Mouse (Mus musculus): Measurements from ENCODE around the gene Gm45021.
"Not testable (repeated sequence)": the region's sequence is repeated elsewhere in the genome, so short reads cannot be mapped to it uniquely, and the experiment has no call there.

Gm45021 gene

DNA sequence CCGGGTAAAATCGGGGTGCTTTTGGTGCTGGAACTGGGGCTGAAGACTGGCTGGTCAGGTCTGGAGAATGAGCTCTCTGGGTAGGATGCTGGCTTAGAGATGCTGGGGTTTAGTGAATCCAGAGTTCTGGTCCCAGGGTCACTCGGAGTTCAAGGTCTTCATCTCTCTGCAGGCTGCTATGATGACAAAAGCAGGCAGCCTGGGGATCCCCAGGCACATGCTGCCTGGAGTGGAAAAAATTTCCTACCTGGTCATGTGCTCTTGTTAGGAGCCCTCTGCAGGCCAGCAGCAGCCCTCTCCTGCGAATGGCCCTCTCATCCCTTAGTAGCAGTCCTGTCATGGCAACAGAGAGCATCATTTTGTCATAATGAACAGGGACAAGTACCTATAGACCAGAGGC, 24.1 kb downstream of the Gm45021 start:
- in situ Hi-C loops (cut with MboI): no loop called here

DNA sequence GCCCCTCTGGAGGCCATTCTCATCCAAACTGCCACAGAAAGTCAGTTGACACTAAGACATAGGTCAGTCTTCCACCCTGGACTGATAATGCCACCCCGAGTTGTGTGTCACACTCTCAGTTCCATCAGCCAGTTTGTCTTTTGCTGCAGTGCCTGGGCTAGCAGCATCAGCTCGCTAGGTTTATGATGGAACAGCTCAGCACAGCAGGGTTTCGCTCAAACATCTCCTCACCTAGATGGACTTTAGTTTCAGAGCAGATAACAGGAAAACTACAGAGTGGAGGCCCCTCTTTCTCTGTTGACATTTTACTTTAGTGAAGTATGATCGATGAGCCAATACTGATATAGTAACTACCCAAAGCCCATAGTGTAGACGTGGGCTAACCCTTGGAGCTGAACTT, 25.3 kb downstream of the Gm45021 start:
- in situ Hi-C loops (cut with MboI): no loop called here

DNA sequence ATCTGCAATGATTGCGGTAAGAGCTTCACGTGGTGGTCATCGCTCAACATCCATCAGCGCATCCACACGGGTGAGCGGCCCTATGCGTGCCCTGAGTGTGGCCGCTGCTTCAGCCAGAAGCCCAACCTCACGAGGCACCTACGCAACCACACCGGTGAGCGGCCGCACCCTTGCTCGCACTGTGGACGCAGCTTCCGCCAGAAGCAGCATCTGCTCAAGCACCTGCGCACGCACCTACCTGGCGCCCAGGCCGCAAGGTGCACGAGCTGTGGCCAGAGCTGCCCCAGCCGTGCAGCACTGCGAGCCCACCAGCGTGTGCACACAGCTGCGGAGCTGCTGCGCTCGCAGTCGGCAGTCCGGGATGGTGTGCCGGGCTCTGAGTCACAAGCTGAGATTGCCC, 30.6 kb downstream of the Gm45021 start:
- in situ Hi-C loops (cut with MboI): no loop called here

DNA sequence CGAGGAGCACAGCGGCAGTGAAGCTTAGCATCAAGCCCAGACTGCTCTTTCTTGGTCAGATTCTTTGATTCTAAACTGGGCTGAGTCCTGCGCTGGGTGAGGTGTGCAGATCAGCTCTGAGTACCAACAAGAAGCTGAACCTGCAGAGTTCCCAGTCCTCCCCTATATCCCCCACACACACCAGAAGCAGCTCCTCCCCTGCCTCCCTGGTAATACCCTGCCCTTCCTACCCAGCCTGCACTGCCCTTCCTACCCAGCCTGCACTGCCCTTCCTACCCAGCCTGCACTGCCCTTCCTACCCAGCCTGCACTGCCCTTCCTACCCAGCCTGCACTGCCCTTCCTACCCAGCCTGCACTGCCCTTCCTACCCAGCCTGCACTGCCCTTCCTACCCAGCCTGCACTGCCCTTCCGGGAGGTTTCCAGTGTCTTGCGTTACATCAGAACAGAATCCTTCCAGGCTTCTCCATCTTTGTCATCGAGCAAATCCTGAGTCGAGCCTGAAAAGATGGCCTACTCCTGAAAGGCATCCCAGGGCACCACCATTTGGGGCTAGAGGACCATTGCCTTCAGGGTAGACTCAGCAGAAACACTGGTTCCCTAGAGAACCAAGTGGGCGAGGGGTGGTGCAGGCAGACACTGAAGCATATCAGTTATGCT, 32.9 kb downstream of the Gm45021 start:
- in situ Hi-C loops (cut with MboI): not testable (repeated sequence)

DNA sequence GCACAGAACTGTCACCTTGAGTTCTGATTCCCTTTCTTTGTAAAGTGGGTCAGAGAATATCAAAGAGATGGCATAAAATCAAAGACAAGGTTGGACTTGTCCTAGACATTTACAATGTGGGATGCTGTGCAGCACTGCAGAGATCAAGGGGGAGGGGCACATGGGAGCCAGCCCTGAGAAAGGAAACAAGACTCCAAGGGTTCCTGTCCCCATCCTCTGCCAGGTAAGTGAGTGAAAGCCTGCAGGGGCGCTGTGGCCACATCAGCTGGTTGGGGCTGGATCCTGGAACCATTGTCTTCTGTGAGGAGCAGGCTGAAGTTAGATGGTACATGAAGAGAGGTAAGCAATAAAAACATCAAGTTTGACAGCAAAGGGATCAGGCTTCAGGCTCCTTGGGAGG, 34.0 kb downstream of the Gm45021 start:
- in situ Hi-C loops (cut with MboI): no loop called here

DNA sequence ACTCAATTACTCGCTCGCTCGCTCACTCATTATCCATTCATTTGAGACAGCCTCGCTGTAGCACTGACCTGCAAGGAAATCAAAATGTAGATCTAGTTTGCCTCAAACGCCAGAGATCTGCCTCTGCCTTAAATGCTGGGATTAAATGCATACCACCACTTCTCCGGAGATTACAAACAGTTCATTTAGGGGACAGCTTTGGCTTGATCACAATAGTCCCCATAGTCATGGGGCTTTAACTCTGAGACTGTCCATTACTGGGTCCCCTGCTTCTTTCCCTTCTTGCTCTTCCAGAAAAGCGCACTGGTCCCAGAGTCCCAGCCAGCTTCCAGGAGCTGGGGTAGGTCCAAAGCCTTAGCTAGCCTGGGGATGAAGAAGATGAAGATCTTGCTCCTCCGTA, 37.1 kb downstream of the Gm45021 start, which contains the start of gene AI854703:
TSS of gene AI854703 (plus strand) at position 301 of the 400 bp plus-strand sequence.
- in situ Hi-C loops (cut with MboI): loop anchor here (25.0 kb wide), 1 partner anchor 439 kb away; no protein-coding TSS in a partner anchor

DNA sequence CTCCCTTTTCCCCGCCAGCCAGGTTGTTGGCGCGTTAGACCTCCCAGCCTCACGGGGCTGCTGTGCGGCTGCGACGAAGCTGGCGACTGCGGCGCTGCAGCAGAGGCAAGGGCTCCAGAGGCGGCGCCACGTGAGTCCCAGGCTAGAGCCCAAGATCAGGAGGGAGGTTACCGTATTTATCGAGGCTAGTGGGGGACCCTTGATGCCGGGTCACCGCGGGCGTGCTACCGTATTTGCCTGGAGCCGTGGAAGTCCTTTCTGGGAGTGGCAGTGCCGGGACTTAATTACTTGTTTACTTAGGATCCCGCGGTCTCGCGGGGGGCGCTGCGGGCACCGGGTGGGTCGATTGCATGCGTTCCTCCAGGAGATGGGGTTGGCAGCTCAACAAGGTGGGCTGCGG, 37.6 kb downstream of the Gm45021 start:
- in situ Hi-C loops (cut with MboI): loop anchor here (25.0 kb wide), 1 partner anchor 440 kb away; no protein-coding TSS in a partner anchor

DNA sequence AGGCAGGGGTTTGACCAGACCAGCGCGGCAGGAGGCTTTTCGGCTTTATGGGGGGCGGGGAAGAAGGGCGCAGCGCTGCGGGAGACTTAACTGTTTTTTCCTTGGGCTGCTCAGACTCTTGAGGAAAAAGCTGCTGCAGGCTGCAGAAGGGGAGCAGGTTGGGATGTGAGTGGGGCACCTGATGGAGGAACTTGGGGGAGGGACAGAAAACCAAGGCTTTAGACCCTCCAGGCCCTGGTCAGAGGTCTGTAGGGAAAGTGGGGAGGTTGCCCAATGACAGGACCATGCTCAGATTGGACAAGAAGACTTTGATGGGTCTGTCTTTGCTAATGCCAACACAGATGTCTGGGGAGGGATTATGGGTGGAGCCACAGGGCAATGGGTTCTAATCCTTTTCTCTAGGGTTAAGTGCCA, 38.1 kb downstream of the Gm45021 start:
- in situ Hi-C loops (cut with MboI): loop anchor here (25.0 kb wide), 1 partner anchor 440 kb away; no protein-coding TSS in a partner anchor

DNA sequence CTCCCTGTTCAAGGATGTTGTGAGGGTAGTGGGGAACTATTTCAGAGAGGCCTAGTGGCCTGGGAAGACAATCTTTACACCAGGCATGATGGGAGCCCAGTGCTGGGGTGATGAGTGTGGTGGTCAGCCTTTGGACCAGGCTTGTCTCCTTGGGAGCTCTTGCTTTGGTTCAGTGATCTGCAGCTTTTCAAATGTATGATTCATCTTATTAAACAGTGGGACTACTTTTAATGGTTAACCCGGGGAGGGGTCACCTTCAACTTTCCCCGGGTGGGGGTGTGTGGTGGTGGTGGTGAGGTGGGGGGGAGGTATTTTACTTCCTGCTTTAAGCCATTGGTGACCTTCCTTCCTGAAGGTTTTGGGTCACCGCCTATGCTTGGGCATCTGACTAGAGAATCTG, 39.0 kb downstream of the Gm45021 start:
- in situ Hi-C loops (cut with MboI): loop anchor here (25.0 kb wide), 1 partner anchor 441 kb away; no protein-coding TSS in a partner anchor

DNA sequence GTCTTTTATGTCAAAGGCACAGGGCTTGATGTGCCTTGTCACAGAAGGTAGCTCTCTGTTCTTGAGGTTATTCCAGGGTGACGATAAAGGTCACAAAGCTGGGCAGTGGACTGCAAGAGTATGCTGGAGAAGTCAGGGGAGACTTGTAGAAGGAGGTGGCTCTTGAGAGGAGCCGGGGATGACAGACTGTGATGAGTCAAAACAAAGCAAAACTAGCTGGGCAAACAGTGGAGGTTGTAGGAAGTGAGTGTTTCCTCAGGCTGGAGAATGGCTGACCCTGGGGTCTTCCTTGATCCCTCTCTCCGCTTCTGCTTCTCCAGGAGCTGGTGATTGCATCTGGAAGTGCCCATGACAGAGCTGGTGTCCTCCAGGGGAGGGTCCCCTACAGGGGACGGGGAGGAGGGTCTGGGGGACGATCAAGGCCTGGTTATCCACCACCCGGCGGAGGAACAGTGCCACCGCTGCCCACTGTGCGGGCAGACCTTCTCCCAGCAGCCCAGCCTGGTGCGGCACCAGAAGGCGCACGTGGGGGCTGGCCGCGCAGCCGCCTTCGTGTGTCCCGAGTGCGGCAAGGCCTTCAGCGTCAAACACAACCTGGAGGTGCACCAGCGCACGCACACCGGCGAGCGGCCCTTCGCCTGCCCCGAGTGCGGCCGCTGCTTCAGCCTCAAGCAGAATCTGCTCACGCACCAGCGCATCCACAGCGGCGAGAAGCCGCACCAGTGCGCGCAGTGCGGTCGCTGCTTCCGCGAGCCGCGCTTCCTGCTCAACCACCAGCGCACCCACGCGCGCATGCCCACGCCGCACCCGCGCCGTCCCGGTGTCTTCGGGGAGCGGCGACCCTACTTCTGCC, 39.6 kb downstream of the Gm45021 start:
- in situ Hi-C loops (cut with MboI): loop anchor here (25.0 kb wide), 1 partner anchor 442 kb away; no protein-coding TSS in a partner anchor

DNA sequence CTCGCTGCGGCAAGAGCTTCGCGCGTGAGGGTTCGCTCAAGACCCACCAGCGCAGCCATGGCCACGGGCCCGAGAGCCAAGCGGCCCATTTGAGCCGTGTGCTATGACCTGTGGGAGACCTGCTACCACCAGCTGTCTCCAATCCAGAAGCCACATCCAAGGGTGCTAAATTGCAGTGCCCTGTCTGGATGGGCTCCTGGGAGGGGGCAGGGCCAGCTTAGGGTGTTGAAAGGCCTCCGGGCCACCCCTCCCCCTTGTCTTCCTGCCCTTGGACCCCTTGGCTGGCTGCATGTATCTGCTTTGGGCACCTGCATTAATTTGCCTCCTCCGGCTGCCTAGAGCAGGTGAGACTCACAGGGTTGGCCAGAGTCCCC, 40.2 kb downstream of the Gm45021 start:
- in situ Hi-C loops (cut with MboI): loop anchor here (25.0 kb wide), 1 partner anchor 442 kb away; no protein-coding TSS in a partner anchor

DNA sequence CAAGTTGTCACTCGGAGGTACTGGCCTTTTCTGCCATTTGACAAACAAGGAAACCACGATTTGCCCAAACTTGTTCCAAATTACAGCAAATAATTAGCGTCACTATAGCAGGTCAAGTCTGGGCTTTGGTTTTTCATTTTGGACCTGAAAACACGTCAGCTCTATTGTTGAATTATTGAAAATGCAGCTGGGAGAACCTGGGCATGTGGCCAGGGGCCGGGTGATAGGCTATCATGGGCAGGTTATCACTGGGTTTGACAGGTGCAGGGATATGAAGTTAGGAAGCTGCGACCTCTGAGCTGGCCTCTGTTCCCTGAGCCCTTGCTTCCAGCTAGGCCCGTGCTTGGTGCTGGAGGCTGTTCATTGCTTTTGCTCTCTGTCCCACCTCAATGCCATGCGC, 41.4 kb downstream of the Gm45021 start:
- in situ Hi-C loops (cut with MboI): loop anchor here (25.0 kb wide), 1 partner anchor 444 kb away; no protein-coding TSS in a partner anchor

DNA sequence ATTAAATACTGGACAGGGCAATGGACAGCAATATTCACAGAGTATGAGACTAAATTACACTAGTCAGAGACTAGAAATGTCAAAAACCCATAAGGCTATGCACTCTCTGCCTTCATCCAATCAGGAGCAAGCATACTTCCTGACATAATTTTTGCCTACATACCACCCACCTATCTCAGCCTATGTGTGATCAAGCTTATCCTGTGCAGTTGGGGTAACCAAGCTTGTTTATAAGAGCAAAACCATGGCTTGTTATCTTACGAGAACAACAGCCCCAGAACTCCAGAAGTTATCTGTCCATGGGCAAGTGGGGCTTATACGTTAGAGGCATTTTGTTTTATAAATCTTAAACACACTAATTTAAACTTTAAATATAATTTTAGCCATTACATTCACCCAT, 45.7 kb downstream of the Gm45021 start:
- in situ Hi-C loops (cut with MboI): loop anchor here (25.0 kb wide), 1 partner anchor 448 kb away; no protein-coding TSS in a partner anchor

DNA sequence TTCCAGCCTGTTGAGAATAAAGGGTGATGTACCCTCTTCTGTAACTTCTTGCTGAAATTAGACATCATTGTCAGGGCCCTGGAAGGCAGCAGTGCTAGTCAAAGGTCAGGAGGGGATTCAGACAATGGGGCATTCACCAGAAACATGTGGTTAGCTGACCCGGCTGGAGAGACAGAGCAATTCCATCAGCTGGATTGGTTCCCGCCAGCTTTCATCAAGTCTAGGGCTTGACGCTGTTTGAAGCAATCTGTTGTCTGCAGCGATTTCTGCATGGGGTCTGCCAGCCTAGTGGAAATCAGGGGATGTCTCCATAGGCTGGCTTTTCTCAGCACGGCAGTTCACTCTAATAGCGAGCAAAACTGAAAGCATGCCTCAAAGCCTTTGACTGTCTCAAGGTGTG, 47.1 kb downstream of the Gm45021 start:
- in situ Hi-C loops (cut with MboI): loop anchor here (25.0 kb wide), 1 partner anchor 449 kb away; no protein-coding TSS in a partner anchor

DNA sequence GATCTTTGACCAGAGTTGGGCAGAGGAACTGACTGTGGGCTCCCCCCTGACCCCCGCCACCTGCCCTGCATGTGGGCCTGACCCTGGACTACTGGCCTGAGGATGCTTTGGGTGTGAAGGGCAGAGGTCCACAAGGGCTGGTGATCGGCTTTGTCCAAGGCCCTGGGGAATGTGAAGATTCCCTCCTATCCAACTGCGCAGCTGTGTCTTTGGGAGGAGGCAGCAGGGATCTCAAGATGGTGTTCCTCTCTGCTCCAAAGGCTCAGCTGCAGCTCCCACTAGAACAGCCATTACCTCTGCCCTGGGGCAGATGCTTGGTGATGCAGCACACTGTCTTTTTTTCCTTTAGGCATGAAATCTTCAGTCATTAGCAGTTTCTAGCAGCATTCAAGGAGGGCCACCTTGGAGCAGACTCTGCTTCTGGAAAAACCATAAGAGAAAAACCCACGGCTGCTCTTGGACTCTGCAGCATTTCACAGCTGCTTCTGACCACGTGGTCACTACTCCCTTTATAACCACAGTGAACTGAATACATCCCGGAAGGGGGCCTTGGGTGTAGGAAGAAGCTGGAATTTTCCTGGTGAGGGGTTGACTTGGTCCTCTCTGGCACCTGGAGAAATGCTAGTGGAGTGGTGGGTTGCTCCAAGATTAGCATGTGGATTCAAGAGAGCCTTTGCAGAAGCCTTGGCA, 48.5 kb downstream of the Gm45021 start:
- in situ Hi-C loops (cut with MboI): loop anchor here (25.0 kb wide), 1 partner anchor 451 kb away; no protein-coding TSS in a partner anchor

DNA sequence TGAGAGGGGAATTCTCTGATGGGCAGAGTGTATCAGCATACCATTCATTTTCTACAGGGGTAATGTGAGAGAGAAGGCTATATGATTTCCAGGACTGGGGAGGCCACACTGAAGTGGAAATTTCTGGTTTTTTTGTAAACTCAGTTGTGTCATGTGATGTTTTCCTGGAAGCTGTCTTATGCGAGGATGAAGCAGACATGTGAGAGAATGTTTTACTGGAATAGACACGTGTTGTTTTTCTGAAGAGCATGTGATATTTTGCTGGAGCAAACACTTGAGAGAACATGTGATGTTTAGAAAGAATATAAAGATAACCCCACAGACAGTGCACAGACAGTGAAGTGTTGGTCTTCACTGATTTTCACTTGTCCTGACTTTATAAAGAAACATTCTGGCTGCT, 49.1 kb downstream of the Gm45021 start:
- in situ Hi-C loops (cut with MboI): loop anchor here (25.0 kb wide), 1 partner anchor 451 kb away; no protein-coding TSS in a partner anchor

DNA sequence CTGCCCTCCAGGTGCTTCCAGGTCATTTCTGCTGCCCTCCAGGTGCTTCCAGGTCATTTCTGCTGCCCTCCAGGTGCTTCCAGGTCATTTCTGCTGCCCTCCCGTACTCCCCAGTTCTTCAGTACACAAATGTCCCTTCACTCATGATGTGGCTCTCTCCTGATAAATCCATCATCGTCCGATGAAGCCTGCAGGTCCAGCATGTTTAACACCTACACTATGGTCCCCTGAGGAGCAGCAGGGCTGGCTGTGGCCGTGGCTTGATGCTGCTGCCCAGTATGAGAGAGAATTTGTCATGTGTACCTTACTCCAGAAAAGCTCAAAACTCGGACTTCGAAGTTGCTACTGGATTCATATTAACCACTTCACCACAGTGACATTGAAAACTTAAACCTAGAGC, 52.0 kb downstream of the Gm45021 start:
- in situ Hi-C loops (cut with MboI): loop anchor here (25.0 kb wide), 1 partner anchor 454 kb away; no protein-coding TSS in a partner anchor

DNA sequence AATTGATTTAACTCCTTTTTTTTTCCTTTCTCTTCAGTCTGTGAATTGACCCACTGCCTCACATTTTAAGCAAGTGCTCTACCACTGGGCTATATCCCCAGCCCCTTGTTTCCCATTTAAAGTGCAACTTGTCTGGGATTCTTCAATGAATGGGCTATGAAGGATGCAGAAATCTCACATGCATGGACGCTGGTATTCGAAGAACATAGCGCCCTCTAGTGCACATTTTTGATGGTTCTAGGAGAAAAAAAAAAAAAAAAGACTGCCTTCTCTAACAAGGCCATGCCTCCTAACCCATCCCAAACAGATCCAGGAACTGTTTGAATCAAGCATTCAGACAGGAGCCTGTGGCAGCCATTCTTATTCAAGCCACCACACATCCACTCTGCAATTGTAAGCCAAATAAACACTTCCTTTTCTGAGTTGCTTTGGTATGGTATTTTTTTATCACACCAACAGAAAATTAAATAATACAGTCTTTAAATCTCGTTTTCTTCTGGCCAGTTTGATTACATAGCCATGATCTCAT, 53.4 kb downstream of the Gm45021 start:
- in situ Hi-C loops (cut with MboI): loop anchor here (25.0 kb wide), 1 partner anchor 456 kb away; no protein-coding TSS in a partner anchor

DNA sequence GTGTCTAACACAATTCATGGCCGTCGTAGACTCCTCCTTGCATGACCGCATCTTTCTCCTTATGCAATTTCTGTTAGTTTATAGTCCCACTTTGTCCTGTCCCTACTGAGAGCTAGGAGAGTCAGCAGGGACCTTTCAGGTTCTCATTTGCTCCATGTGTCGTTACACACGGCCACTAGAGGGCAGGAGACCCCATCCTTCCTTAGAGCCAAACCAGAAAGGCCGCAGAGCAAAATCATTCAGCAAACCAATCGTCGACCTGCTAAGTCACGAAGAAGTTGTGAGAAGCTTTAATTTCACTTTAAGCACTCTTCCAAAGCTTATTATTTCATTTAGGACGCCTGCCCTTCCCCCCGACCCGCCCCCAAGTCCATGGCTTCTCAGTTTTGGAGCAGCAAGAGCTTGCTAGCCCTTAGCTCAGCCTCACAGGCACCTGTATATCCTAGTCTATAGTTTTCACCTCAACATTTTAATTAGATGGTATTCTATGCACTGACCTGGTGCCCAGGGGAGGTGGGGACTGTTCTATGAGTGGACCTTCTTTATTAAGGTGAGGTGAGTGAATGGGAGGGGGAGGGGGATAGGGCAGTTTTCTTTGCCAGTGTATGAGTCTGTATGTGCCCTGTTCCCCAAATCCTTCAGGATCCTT, 56.4 kb downstream of the Gm45021 start:
- in situ Hi-C loops (cut with MboI): loop anchor here (5.0 to 25.0 kb wide), 3 partner anchors 47 to 458 kb away; partner anchors contain the start of gene Gimap3

DNA sequence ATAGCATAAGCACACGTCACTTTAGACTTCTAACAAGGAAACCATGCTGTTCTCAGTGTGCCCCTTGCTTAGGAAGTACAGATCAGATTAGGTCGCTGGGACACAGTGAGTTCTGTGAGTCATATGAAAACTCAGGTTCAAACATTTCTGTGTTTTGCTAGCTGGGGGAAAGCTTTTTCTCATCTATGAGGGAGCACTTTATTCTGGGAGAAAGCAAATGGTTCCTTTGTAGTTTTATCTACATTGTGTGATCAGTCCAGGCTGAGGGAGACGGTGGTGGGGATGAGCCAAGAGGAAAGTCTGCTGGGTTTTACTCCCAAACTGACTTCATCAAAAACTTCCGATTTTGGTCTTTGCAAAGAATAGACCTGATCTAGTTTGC, 56.9 kb downstream of the Gm45021 start:
- in situ Hi-C loops (cut with MboI): loop anchor here (5.0 to 25.0 kb wide), 3 partner anchors 46 to 459 kb away; partner anchors contain the start of gene Gimap3

DNA sequence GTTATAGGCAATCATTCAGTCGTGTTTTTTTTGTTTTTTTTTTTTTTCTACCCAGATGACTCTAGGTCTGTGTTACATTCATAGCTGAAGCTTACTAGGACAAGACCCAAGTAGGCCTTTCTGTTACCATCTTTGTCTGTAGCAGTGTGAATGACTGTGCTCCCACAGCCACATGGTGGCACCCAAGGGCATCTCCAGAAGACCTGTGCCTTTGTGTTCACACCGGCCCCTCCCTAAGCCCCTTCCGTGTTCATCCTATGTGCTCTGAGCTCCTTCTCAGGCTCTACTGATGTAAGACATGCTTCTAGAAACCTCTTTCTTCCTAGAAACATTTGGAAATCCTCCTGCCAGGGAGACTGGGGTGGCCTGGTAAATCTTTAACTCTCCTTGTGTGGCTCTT, 57.6 kb downstream of the Gm45021 start, which contains the start of gene Gimap8:
TSS of gene Gimap8 (plus strand) at position 240 of the 400 bp plus-strand sequence.
- in situ Hi-C loops (cut with MboI): loop anchor here (5.0 to 25.0 kb wide), 3 partner anchors 45 to 460 kb away; partner anchors contain the start of gene Gimap3
